Mouse (Mus musculus) forebrain, embryonic 11.5 days (tissue): Measurements from ENCODE around the gene Id3. TPM values are rescaled to one million over a fixed set of nuclear protein-coding genes. Genes with fewer than 3 reads are reported as not detected.
A peak's percentile ranks its signal among the peaks of the same experiment; 100 is the strongest.

ENCODE experiments used
- ATAC-seq: fragments of 200-750 bp; cut with Nextera tagmentation; replicated peaks from 2 replicates; pipeline ENCODE4 v1.8.0; 2017; ENCODE audit warnings: moderate TSS enrichment; ENCODE audit not compliant: low FRiP score
- DNase-seq: peaks from one replicate; pipeline ENCODE4 v3.0.0-alpha.2; 2017; ENCODE audit warnings: low spot score
- H3K27ac ChIP-seq: fragments of 300-500 bp; sonication (generic); 2 replicates; pipeline ENCODE4 v1.5.1; 2014; ENCODE audit warnings: low read depth, low read length
- H3K27me3 ChIP-seq: fragments of 300-500 bp; sonication (generic); 2 replicates; pipeline ENCODE4 v1.6.1; 2014; ENCODE audit warnings: mild to moderate bottlenecking, low read length, mixed read lengths; ENCODE audit not compliant: control insufficient read depth, insufficient read depth
- H3K36me3 ChIP-seq: fragments of 300-500 bp; sonication (generic); 2 replicates; pipeline ENCODE4 v1.6.1; 2014; ENCODE audit warnings: mild to moderate bottlenecking, low read length, moderate library complexity, mixed read lengths; ENCODE audit not compliant: control insufficient read depth, insufficient read depth
- H3K4me1 ChIP-seq: fragments of 300-500 bp; sonication (generic); replicated peaks from 2 replicates; pipeline ENCODE4 v1.6.1; 2014; ENCODE audit warnings: low read length, mixed read lengths; ENCODE audit not compliant: control insufficient read depth, insufficient read depth
- H3K4me2 ChIP-seq: fragments of 300-500 bp; sonication (generic); 2 replicates; pipeline ENCODE4 v1.6.1; 2014; ENCODE audit warnings: low read depth, mild to moderate bottlenecking, low read length, moderate library complexity, mixed read lengths; ENCODE audit not compliant: severe bottlenecking
- H3K4me3 ChIP-seq: fragments of 300-500 bp; sonication (generic); 2 replicates; pipeline ENCODE4 v1.5.1; 2014; ENCODE audit warnings: low read depth, low read length
- H3K9ac ChIP-seq: fragments of 300-500 bp; sonication (generic); 2 replicates; pipeline ENCODE4 v1.6.1; 2014; ENCODE audit warnings: low read length
- H3K9me3 ChIP-seq: fragments of 300-500 bp; sonication (generic); 2 replicates; pipeline ENCODE4 v1.6.1; 2016; ENCODE audit warnings: low read length, mixed read lengths; ENCODE audit not compliant: control insufficient read depth
- WGBS: fragments of 180-500 bp; shearing (Covaris S2); extraction: QIAGEN DNeasy Blood & Tissue Kit; methylation state at CpG from one replicate; pipeline ENCODE4 v1.1.7; 2014; 5-methylcytosine and 5-hydroxymethylcytosine counted together
- polyA plus RNA-seq: library from polyadenylated mRNA; unstranded; fragments of >200 nt; fragmentation: Nextera tagmentation; extraction: Ambion mirVana; gene quantifications from 2 replicates; pipeline ENCODE4 v1.2.1, GENCODE M21; 2014

Gene Id3
- polyA plus RNA-seq, 1 experiment from 2014 or later, result 351 TPM

DNA sequence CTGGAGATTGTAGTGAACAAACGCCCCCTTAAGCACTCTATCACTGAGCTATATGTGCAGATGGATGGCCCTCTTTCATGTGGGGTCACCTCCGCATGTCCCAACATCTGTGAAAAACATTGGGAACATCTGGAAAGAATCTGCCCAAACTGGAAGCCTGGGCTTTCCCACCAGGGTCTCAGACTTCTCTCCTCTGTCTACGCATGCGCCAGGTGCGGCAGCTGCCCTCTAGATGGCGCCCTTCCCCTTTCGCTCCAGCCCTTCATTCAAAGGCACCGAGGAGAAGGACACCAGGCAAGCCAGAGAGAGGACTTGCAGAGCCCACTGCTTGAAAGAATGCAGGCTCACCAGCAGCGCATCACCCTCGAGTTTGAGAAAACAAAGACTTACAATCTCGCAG, 20.2 kb downstream of the Id3 start:
- no peak overlapping the region for H3K4me3 ChIP-seq
- no peaks in the 10 kb centered on the region for H3K9me3 ChIP-seq
- ATAC-seq, result peak; percentile 69; the same call in 1 of the 2 replicates
- no peaks in the 10 kb centered on the region for H3K36me3 ChIP-seq
- no peaks in the 10 kb centered on the region for H3K27me3 ChIP-seq
- DNase-seq, result peak; percentile 95
- H3K4me1 ChIP-seq, result peaks cover 5% of the 10 kb centered on the region
- no peak overlapping the region for H3K27ac ChIP-seq
- H3K9ac ChIP-seq, result no peak overlapping the region
- no peak overlapping the region for H3K4me2 ChIP-seq
- 2% methylated on average over 11 of the region's 11 CpGs for WGBS

GRCm38 (mm10) chr4:136164981-136165380, 21.7 kb downstream of the Id3 start:
- no peaks in the 10 kb centered on the region for H3K27me3 ChIP-seq
- WGBS, result 80% methylated on average over 8 of the region's 8 CpGs
- no peak overlapping the region for H3K27ac ChIP-seq
- no peaks in the 10 kb centered on the region for H3K9me3 ChIP-seq
- no peak overlapping the region for H3K9ac ChIP-seq
- no peak for DNase-seq
- ATAC-seq, result no peak
- no peak overlapping the region for H3K4me2 ChIP-seq
- no peaks in the 10 kb centered on the region for H3K36me3 ChIP-seq
- peaks cover under 1% of the 10 kb centered on the region; the same call in 1 of the 2 replicates for H3K4me1 ChIP-seq
- H3K4me3 ChIP-seq, result no peak overlapping the region

- ATAC-seq, result no peak
- no peaks in the 10 kb centered on the region for H3K9me3 ChIP-seq
- 81% methylated on average over 3 of the region's 3 CpGs for WGBS
- no peaks in the 10 kb centered on the region for H3K27me3 ChIP-seq
- no peak overlapping the region for H3K9ac ChIP-seq
- no peak overlapping the region for H3K27ac ChIP-seq
- H3K4me1 ChIP-seq, result 0 out of 2 replicates have a peak, but pooled peaks cover 2% of the 10 kb centered on the region
- H3K4me2 ChIP-seq, result no peak overlapping the region
- H3K4me3 ChIP-seq, result no peak overlapping the region
- DNase-seq, result no peak
- H3K36me3 ChIP-seq, result no peaks in the 10 kb centered on the region
These were observed 24.4 kb downstream of the Id3 start for GRCm38 (mm10) chr4:136167701-136168100.

DNA sequence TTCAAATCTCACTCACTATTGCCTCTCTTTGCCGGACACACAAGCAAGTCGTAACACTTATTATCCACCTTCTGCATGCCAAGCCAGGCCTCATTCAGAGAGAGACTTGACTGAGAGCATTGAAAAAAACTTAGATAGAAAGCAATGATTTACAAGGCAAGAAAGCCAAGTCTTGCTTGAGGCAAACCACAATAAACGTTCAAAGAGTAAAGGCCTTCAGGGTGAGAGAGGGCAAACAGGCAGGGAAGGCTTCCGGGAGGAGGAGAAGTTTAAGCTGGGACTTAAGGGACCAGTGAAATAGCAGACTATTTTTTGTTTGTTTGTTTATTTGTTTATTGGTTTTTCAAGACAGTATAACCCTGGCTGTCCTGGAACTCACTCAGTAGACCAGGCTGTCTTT, 27.1 kb downstream of the Id3 start:
- Histone ChIP-seq H3K4me1 (peaks cover 6% of the 10 kb centered on the region), H3K9me3 (no peaks in the 10 kb centered on the region), H3K4me3 (no peak overlapping the region), H3K27me3 (no peaks in the 10 kb centered on the region), H3K9ac (no peak overlapping the region), H3K27ac (no peak overlapping the region), H3K4me2 (no peak overlapping the region), H3K36me3 (no peaks in the 10 kb centered on the region)
- WGBS, result 85% methylated on average over 4 of the region's 4 CpGs
- DNase-seq (no peak), ATAC-seq (no peak)

DNA sequence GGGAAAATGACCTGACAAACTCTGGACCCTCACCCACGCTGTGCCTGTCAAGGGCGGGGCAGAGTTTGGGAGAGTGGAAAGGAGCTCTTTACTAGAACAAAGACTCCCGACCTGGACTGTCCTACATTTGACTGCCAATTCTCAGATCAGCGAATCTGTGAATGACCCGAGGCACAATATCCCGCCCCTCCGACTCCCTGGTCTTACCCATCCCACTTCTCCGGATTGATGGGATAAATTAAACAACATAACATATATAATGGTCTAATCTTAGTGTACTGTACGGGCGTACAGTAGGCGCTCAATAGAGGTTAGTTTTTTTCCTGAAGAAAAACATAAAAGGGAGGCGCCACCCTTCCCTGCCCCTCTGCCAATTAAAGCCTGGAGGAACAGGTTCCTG, 28.2 kb downstream of the Id3 start:
- ATAC-seq, result peak; percentile 45
- Histone ChIP-seq H3K9me3 (no peaks in the 10 kb centered on the region), H3K9ac (peak overlapping the region; percentile 64), H3K4me1 (peaks cover 8% of the 10 kb centered on the region), H3K36me3 (no peaks in the 10 kb centered on the region), H3K27me3 (no peaks in the 10 kb centered on the region), H3K4me3 (peak overlapping the region; percentile 81), H3K4me2 (peak overlapping the region; percentile 96), H3K27ac (no peak overlapping the region)
- DNase-seq, result peak; percentile 52
- 18% methylated on average over 12 of the region's 12 CpGs for WGBS

DNA sequence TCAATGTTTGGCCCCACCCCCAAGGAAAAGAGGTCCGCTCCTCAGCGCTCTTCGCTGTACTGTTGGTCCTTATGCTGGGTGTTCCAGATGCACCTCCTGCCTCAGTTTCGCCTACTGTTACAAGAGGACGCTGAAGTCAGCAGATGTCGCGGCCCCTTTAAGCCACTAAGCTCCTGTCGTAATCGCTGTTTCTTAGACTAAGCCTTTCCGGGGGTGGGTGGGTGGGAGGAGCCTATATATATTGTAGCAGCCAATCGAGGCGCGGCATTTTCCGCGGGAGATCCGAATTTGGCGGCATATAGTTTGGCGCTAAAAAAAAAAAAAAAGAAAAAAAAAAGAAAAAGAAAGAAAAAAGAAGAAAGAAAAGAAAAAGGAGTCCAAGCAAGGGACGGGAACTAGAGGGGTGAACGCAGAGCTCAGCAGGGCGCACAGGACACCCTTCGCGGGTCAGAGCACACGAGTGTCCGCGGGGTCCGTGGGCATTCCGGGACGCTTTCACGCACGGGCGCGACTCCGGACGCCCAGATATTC, 28.8 kb downstream of the Id3 start, which contains the start of gene E2f2:
Gene E2f2, plus strand, starts transcription at position 384 of the 531 bp plus-strand sequence.
- Histone ChIP-seq H3K27me3 (no peaks in the 10 kb centered on the region), H3K4me3 (peak within 1 kb of the TSS; percentile 81)
- peak; percentile 72 for ATAC-seq

GRCm38 (mm10) chr4:136172542-136173209, 29.4 kb downstream of the Id3 start:
- peak; percentile 47 for ATAC-seq

More for the DNA sequence above, 28.8 kb downstream of the Id3 start, which contains the start of gene E2f2:
- WGBS, result under 1% methylated on average over 34 of the region's 35 CpGs
- Histone ChIP-seq H3K36me3 (no peaks in the 10 kb centered on the region), H3K9me3 (no peaks in the 10 kb centered on the region), H3K9ac (peak within 1 kb of the TSS; percentile 89), H3K27ac (peak within 1 kb of the TSS; percentile 71), H3K4me1 (peaks cover 8% of the 10 kb centered on the region), H3K4me2 (peak within 1 kb of the TSS; percentile 96)
- DNase-seq, result peak; percentile 88

GRCm38 (mm10) chr4:136173210-136173715, 30.0 kb downstream of the Id3 start:
- Histone ChIP-seq H3K9ac (peak overlapping the region; percentile 89), H3K4me3 (peak overlapping the region; percentile 81), H3K4me1 (peaks cover 8% of the 10 kb centered on the region), H3K27me3 (no peaks in the 10 kb centered on the region), H3K9me3 (no peaks in the 10 kb centered on the region), H3K36me3 (no peaks in the 10 kb centered on the region), H3K27ac (peak overlapping the region; percentile 7; the same call in 1 of the 2 replicates), H3K4me2 (peak overlapping the region; percentile 96)
- no peak for ATAC-seq
- WGBS, result 1% methylated on average over 14 of the region's 14 CpGs
- peak; percentile 55 for DNase-seq

More at GRCm38 (mm10) chr4:136172542-136173209, 29.4 kb downstream of the Id3 start:
- WGBS, result under 1% methylated on average over 67 of the region's 67 CpGs
- Histone ChIP-seq H3K27me3 (no peaks in the 10 kb centered on the region), H3K9ac (peak overlapping the region; percentile 89), H3K4me3 (peak overlapping the region; percentile 81), H3K27ac (peak overlapping the region; percentile 71), H3K4me2 (peak overlapping the region; percentile 96), H3K9me3 (no peaks in the 10 kb centered on the region), H3K36me3 (no peaks in the 10 kb centered on the region), H3K4me1 (peaks cover 8% of the 10 kb centered on the region)
- peak; percentile 84 for DNase-seq
